Mouse (Mus musculus) intestine, postnatal 0 days (tissue): ENCODE results near the gene Nsun2. TPM values are rescaled to one million over a fixed set of nuclear protein-coding genes. Genes with fewer than 3 reads are reported as not detected.
A peak's percentile ranks its signal among the peaks of the same experiment; 100 is the strongest.

Source experiments
- ATAC-seq: fragments of 200-750 bp; cut with Nextera tagmentation; 2 replicates; pipeline ENCODE4 v1.8.0; 2017; ENCODE audit warnings: mild to moderate bottlenecking, moderate TSS enrichment, moderate library complexity
- H3K27ac ChIP-seq: fragments of 300-500 bp; sonication (generic); 2 replicates; pipeline ENCODE4 v1.5.1; 2014; ENCODE audit warnings: mild to moderate bottlenecking, low read depth, low read length, moderate library complexity
- H3K27me3 ChIP-seq: fragments of 300-500 bp; sonication (generic); replicated peaks from 2 replicates; pipeline ENCODE4 v1.6.1; 2014; ENCODE audit warnings: low read length, mixed read lengths; ENCODE audit not compliant: control insufficient read depth, insufficient read depth
- H3K36me3 ChIP-seq: fragments of 300-500 bp; sonication (generic); 2 replicates; pipeline ENCODE4 v1.6.1; 2014; ENCODE audit warnings: mild to moderate bottlenecking, moderate library complexity; ENCODE audit not compliant: control insufficient read depth, insufficient read depth
- H3K4me1 ChIP-seq: fragments of 300-500 bp; sonication (generic); replicated peaks from 2 replicates; pipeline ENCODE4 v1.6.1; 2014; ENCODE audit warnings: antibody characterized with exemption, low read length, mixed read lengths; ENCODE audit not compliant: control insufficient read depth, insufficient read depth
- H3K4me2 ChIP-seq: fragments of 300-500 bp; sonication (generic); replicated peaks from 2 replicates; pipeline ENCODE4 v1.6.1; 2014; ENCODE audit warnings: low read depth, mild to moderate bottlenecking, moderate library complexity
- H3K4me3 ChIP-seq: fragments of 300-500 bp; sonication (generic); 2 replicates; pipeline ENCODE4 v1.5.1; 2014; ENCODE audit warnings: low read depth, low read length
- H3K9ac ChIP-seq: fragments of 300-500 bp; sonication (generic); 2 replicates; pipeline ENCODE4 v1.6.1; 2014; ENCODE audit warnings: mild to moderate bottlenecking, low read depth, low read length
- H3K9me3 ChIP-seq: fragments of 300-500 bp; sonication (generic); 2 replicates; pipeline ENCODE4 v1.6.1; 2016; ENCODE audit warnings: mixed run types; ENCODE audit not compliant: control insufficient read depth
- CTCF ChIP-seq: sonication (generic); IDR thresholded peaks from 2 replicates; pipeline ENCODE4 v1.5.1; 2016; ENCODE audit warnings: low read depth, mild to moderate bottlenecking, control low read depth, antibody characterized with exemption, moderate library complexity
- WGBS: fragments of 180-500 bp; shearing (Covaris S2); extraction: QIAGEN DNeasy Blood & Tissue Kit; methylation state at CpG from one replicate; pipeline ENCODE4 v1.1.7; 2014; 5-methylcytosine and 5-hydroxymethylcytosine counted together
- polyA plus RNA-seq: library from polyadenylated mRNA; unstranded; fragments of >200 nt; fragmentation: Nextera tagmentation; extraction: Ambion mirVana; gene quantifications from 2 replicates; pipeline ENCODE4 v1.2.1, GENCODE M21; 2015

Gene Nsun2
- polyA plus RNA-seq, 1 experiment from 2014 or later: 38.8 TPM

GRCm38 (mm10) chr13:69530951-69531350 is 2.6 kb upstream of the Nsun2 start:
- H3K9me3 ChIP-seq: no peaks in the 10 kb centered on the region
- H3K36me3 ChIP-seq: peaks cover 6% of the 10 kb centered on the region; the same call in 1 of the 2 replicates
- no peaks in the 10 kb centered on the region for H3K27me3 ChIP-seq
- H3K4me3 ChIP-seq: no peak overlapping the region
- no peak overlapping the region for H3K27ac ChIP-seq
- WGBS: 76% methylated on average over 6 of the region's 6 CpGs
- peak overlapping the region; percentile 97 for H3K4me2 ChIP-seq
- 0 out of 2 replicates have a peak, but pooled peaks cover 3% of the 10 kb centered on the region for H3K4me1 ChIP-seq
- no peak for ATAC-seq
- no peak for TF ChIP-seq CTCF
- no peak overlapping the region for H3K9ac ChIP-seq

DNA sequence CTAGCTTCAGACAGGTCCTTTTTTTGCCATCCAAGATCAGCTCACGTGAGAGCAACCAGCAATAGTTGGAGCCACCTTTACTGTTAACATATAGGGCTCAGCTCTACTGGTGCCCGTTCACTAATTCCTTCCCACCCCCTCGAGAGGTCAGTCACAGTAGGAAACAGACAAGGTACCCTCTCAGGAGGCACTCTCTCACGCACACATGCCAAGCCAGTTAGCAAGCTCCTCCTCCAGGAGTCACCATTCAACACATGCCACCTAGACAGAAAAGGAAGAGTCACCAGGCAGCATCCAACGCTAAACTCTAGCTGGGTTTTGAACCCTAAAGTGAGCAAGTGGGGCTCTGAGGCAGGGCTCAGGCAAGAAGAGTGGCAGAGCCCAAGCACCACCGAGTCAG is 2.1 kb upstream of the Nsun2 start:
- no peak for TF ChIP-seq CTCF
- 0 out of 2 replicates have a peak, but pooled peaks cover 3% of the 10 kb centered on the region for H3K4me1 ChIP-seq
- H3K4me2 ChIP-seq: peak overlapping the region; percentile 97
- no peak overlapping the region for H3K9ac ChIP-seq
- H3K4me3 ChIP-seq: 0 out of 2 replicates have a peak overlapping the region, but pooled peaks have one; percentile 9
- WGBS: 50% methylated on average over 6 of the region's 6 CpGs
- no peak for ATAC-seq
- H3K27me3 ChIP-seq: no peaks in the 10 kb centered on the region
- peaks cover 6% of the 10 kb centered on the region; the same call in 1 of the 2 replicates for H3K36me3 ChIP-seq
- H3K9me3 ChIP-seq: no peaks in the 10 kb centered on the region
- H3K27ac ChIP-seq: no peak overlapping the region

- Histone ChIP-seq H3K9ac (peak overlapping the region; percentile 81), H3K4me2 (peak overlapping the region; percentile 97), H3K4me3 (peak overlapping the region; percentile 83), H3K4me1 (0 out of 2 replicates have a peak, but pooled peaks cover 3% of the 10 kb centered on the region), H3K27ac (no peak overlapping the region), H3K36me3 (peaks cover 6% of the 10 kb centered on the region; the same call in 1 of the 2 replicates), H3K9me3 (no peaks in the 10 kb centered on the region), H3K27me3 (no peaks in the 10 kb centered on the region)
- no peak for ATAC-seq
- 11% methylated on average over 14 of the region's 14 CpGs for WGBS
- TF ChIP-seq CTCF: no peak
Measured at GRCm38 (mm10) chr13:69532101-69532892, 1.2 kb upstream of the Nsun2 start.

DNA sequence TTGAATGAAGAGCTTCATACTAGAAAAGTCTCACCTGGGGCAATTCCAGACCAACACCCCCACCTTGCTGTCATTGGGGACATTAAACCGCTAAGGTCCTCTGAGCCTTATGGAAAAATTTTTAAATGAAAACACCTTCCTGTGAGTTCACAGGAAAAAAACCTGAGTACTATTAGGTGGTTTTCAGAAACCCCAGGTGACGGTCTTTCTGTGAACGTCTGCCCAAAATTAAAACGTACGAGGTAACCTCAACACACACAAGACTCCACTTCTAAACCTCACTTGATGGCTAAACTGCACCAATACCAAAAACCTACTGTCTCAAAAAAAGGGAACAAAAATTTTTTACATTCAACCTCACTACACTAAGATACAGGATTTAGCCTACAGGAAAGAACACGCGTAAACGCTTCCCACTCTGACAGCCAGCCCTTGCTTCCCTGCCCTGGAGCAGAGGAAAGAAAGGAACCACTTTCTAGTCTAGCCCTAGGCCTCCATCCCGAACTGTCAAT is 597 bp upstream of the Nsun2 start:
- no peak for TF ChIP-seq CTCF
- Histone ChIP-seq H3K9ac (peak overlapping the region; percentile 81), H3K4me2 (peak overlapping the region; percentile 97), H3K27ac (peak overlapping the region; percentile 96; the same call in 1 of the 2 replicates), H3K27me3 (no peaks in the 10 kb centered on the region), H3K4me3 (peak overlapping the region; percentile 83), H3K36me3 (peaks cover 6% of the 10 kb centered on the region; the same call in 1 of the 2 replicates), H3K9me3 (no peaks in the 10 kb centered on the region), H3K4me1 (0 out of 2 replicates have a peak, but pooled peaks cover 3% of the 10 kb centered on the region)
- ATAC-seq: no peak
- WGBS: 1% methylated on average over 9 of the region's 9 CpGs

GRCm38 (mm10) chr13:69534334-69534653 is 748 bp downstream of the Nsun2 start, which contains the start of gene Tent4a:
Tent4a (minus strand) TSS chr13:69534617.
- Histone ChIP-seq H3K4me2 (peak within 1 kb of the TSS; percentile 97), H3K9ac (peak within 1 kb of the TSS; percentile 81), H3K4me3 (peak within 1 kb of the TSS; percentile 83), H3K9me3 (no peaks in the 10 kb centered on the region), H3K4me1 (0 out of 2 replicates have a peak, but pooled peaks cover 3% of the 10 kb centered on the region), H3K27ac (peak within 1 kb of the TSS; percentile 96), H3K36me3 (peaks cover 6% of the 10 kb centered on the region; the same call in 1 of the 2 replicates), H3K27me3 (no peaks in the 10 kb centered on the region)
- no peak for TF ChIP-seq CTCF
- ATAC-seq: peak; percentile 87
- under 1% methylated on average over 41 of the region's 57 CpGs for WGBS
